Mouse (Mus musculus) G1E (cell line): Measurements from ENCODE around the gene Brsk2. TPM values are rescaled to one million over a fixed set of nuclear protein-coding genes. Genes with fewer than 3 reads are reported as not detected.

Experiments used
- ATAC-seq: 2 replicates; pipeline ENCODE4 v1.8.0; 2016; ENCODE audit warnings: mild to moderate bottlenecking; ENCODE audit not compliant: insufficient number of reproducible peaks, poor library complexity, low FRiP score, severe bottlenecking; ENCODE audit errors: extremely low read depth
- DNase-seq: peaks from one replicate; pipeline ENCODE4 v3.0.0; 2012; ENCODE audit warnings: low spot score
- H3K27me3 ChIP-seq: 2 replicates; pipeline ENCODE4 v1.6.1; 2012; ENCODE audit warnings: mild to moderate bottlenecking, low read length, inconsistent platforms; ENCODE audit not compliant: insufficient read depth
- H3K36me3 ChIP-seq: replicated peaks from 2 replicates; pipeline ENCODE3; 2012; ENCODE audit warnings: mild to moderate bottlenecking, inconsistent platforms
- H3K4me1 ChIP-seq: 2 replicates; pipeline ENCODE4 v1.6.1; 2012; ENCODE audit warnings: low read depth, low read length, inconsistent platforms, mixed read lengths; ENCODE audit not compliant: insufficient read depth
- H3K4me3 ChIP-seq: 2 replicates; pipeline ENCODE4 v1.5.1; 2012; ENCODE audit warnings: low read depth, mild to moderate bottlenecking, inconsistent platforms, low read length, moderate library complexity, mixed read lengths
- H3K9me3 ChIP-seq: replicated peaks from 2 replicates; pipeline ENCODE4 v1.6.1; 2012; ENCODE audit warnings: inconsistent platforms
- CTCF ChIP-seq: IDR thresholded peaks from 2 replicates; pipeline ENCODE4 v1.5.1; 2012; ENCODE audit warnings: low read depth, low read length, inconsistent platforms, mixed read lengths
- GATA1 ChIP-seq: IDR thresholded peaks from 2 replicates; pipeline ENCODE4 v1.6.1; 2012; ENCODE audit warnings: borderline replicate concordance, low read length, inconsistent platforms, mixed read lengths
- GATA2 ChIP-seq: IDR thresholded peaks from 2 replicates; pipeline ENCODE4 v1.6.1; 2012; ENCODE audit warnings: low read depth, low read length, inconsistent platforms, borderline replicate concordance
- POLR2AphosphoS5 ChIP-seq: IDR thresholded peaks from 2 replicates; pipeline ENCODE4 v1.6.1; 2012; ENCODE audit warnings: low read depth, low read length, inconsistent platforms; ENCODE audit not compliant: insufficient replicate concordance
- TAL1 ChIP-seq: conservative IDR thresholded peaks from 2 replicates; pipeline ENCODE4 v1.6.1; 2012; ENCODE audit warnings: low read depth, low read length, inconsistent platforms, mixed read lengths
- polyA plus RNA-seq: library from polyadenylated mRNA; stranded (reverse); fragments of >175 nt; gene quantifications from 2 replicates; pipeline ENCODE4 v1.2.3, GENCODE M21; 2012
- total RNA-seq, 2 experiments: library from RNA; stranded (forward) in 1 of 2; stranded (reverse) in 1 of 2; fragments of 200-1000 nt in 1 of 2; fragments of >200 nt in 1 of 2; fragmentation: Nextera tagmentation in 1 of 2; gene quantifications; 2 replicates each; pipeline ENCODE4 v1.2.3; 2014 to 2017

Brsk2 gene
- total and polyA plus RNA-seq, 3 experiments = 0.05 TPM; not detected in 2

GRCm38 (mm10) chr7:142045932-142046331, 96.4 kb downstream of the Brsk2 start:
- 0 out of 2 replicates have a peak, but pooled peaks cover 1% of the 10 kb centered on the region for H3K4me1 ChIP-seq
- peaks cover 82% of the 10 kb centered on the region for H3K36me3 ChIP-seq
- no peak for ATAC-seq
- no peak for DNase-seq
- H3K27me3 ChIP-seq = no peaks in the 10 kb centered on the region
- TF ChIP-seq GATA2 (no peak), GATA1 (no peak), TAL1 (no peak), POLR2AphosphoS5 (no peak), CTCF (no peak)
- no peak overlapping the region for H3K4me3 ChIP-seq
- H3K9me3 ChIP-seq = no peaks in the 10 kb centered on the region

- Histone ChIP-seq H3K4me1 (peaks cover 6% of the 10 kb centered on the region; the same call in 1 of the 2 replicates), H3K4me3 (no peak overlapping the region), H3K36me3 (peaks cover 88% of the 10 kb centered on the region), H3K27me3 (no peaks in the 10 kb centered on the region), H3K9me3 (no peaks in the 10 kb centered on the region)
- TF ChIP-seq POLR2AphosphoS5 (no peak), TAL1 (no peak), GATA1 (no peak), CTCF (no peak), GATA2 (no peak)
- no peak for ATAC-seq
- DNase-seq = no peak
Observed at GRCm38 (mm10) chr7:142050536-142050935, 101.0 kb downstream of the Brsk2 start.

Other genes with a start within 250 kb of the Brsk2 start
- not detected in 2 replicates for gene Muc5ac, start 160.8 kb upstream of the Brsk2 start, total RNA-seq (2014; fragmentation: Nextera tagmentation)
- under 0.01 TPM in 1 of 2 replicates, not detected in the other for gene Muc5ac, start 160.8 kb upstream of the Brsk2 start, total RNA-seq (2017)
- not detected in 2 replicates for gene Muc5ac, start 160.8 kb upstream of the Brsk2 start, polyA plus RNA-seq
- not detected in 2 replicates for gene Muc5b, start 110.7 kb upstream of the Brsk2 start, total RNA-seq (2014; fragmentation: Nextera tagmentation)
- 0.05 and 0.06 TPM in 2 replicates for gene Muc5b, start 110.7 kb upstream of the Brsk2 start, total RNA-seq (2017)
- under 0.01 TPM in 1 of 2 replicates, not detected in the other for gene Muc5b, start 110.7 kb upstream of the Brsk2 start, polyA plus RNA-seq
- gene Tollip, start 31.2 kb upstream of the Brsk2 start, total RNA-seq (2014; fragmentation: Nextera tagmentation) = 49.4 and 55.5 TPM in 2 replicates
- gene Tollip, start 31.2 kb upstream of the Brsk2 start, total RNA-seq (2017) = 51.9 and 52.6 TPM in 2 replicates
- gene Tollip, start 31.2 kb upstream of the Brsk2 start, polyA plus RNA-seq = 53.6 and 62.7 TPM in 2 replicates
- gene Mob2, start 111.3 kb downstream of the Brsk2 start, total RNA-seq (2014; fragmentation: Nextera tagmentation) = 23.3 and 25.9 TPM in 2 replicates
- gene Mob2, start 111.3 kb downstream of the Brsk2 start, total RNA-seq (2017) = 33.9 and 41.5 TPM in 2 replicates
- 36.3 and 37.1 TPM in 2 replicates for gene Mob2, start 111.3 kb downstream of the Brsk2 start, polyA plus RNA-seq
- 2.0 TPM in 1 of 2 replicates, not detected in the other for gene Dusp8, start 146.1 kb downstream of the Brsk2 start, total RNA-seq (2014; fragmentation: Nextera tagmentation)
- 0.06 and 0.11 TPM in 2 replicates for gene Dusp8, start 146.1 kb downstream of the Brsk2 start, total RNA-seq (2017)
- 0.01 TPM in 1 of 2 replicates, not detected in the other for gene Dusp8, start 146.1 kb downstream of the Brsk2 start, polyA plus RNA-seq
- not detected in 2 replicates for gene Gm45618, start 171.0 kb downstream of the Brsk2 start, total RNA-seq (2014; fragmentation: Nextera tagmentation)
- not detected in 2 replicates for gene Gm45618, start 171.0 kb downstream of the Brsk2 start, total RNA-seq (2017)
- not detected in 2 replicates for gene Gm45618, start 171.0 kb downstream of the Brsk2 start, polyA plus RNA-seq
- gene Gm39115, start 186.3 kb downstream of the Brsk2 start, total RNA-seq (2014; fragmentation: Nextera tagmentation) = not detected in 2 replicates
- gene Gm39115, start 186.3 kb downstream of the Brsk2 start, total RNA-seq (2017) = not detected in 2 replicates
- gene Gm39115, start 186.3 kb downstream of the Brsk2 start, polyA plus RNA-seq = not detected in 2 replicates
- gene Gm45337, start 194.9 kb downstream of the Brsk2 start, total RNA-seq (2014; fragmentation: Nextera tagmentation) = not detected in 2 replicates
- gene Gm45337, start 194.9 kb downstream of the Brsk2 start, total RNA-seq (2017) = not detected in 2 replicates
- not detected in 2 replicates for gene Gm45337, start 194.9 kb downstream of the Brsk2 start, polyA plus RNA-seq
- gene Gm29735, start 207.4 kb downstream of the Brsk2 start, total RNA-seq (2014; fragmentation: Nextera tagmentation) = not detected in 2 replicates
- gene Gm29735, start 207.4 kb downstream of the Brsk2 start, total RNA-seq (2017) = not detected in 2 replicates
- gene Gm29735, start 207.4 kb downstream of the Brsk2 start, polyA plus RNA-seq = not detected in 2 replicates
- not detected in 2 replicates for gene Gm4553, start 216.0 kb downstream of the Brsk2 start, total RNA-seq (2014; fragmentation: Nextera tagmentation)
- not detected in 2 replicates for gene Gm4553, start 216.0 kb downstream of the Brsk2 start, total RNA-seq (2017)
- gene Gm4553, start 216.0 kb downstream of the Brsk2 start, polyA plus RNA-seq = not detected in 2 replicates
- gene Krtap5-2, start 226.3 kb downstream of the Brsk2 start, total RNA-seq (2014; fragmentation: Nextera tagmentation) = not detected in 2 replicates
- 0.12 TPM in 1 of 2 replicates, not detected in the other for gene Krtap5-2, start 226.3 kb downstream of the Brsk2 start, total RNA-seq (2017)
- not detected in 2 replicates for gene Krtap5-2, start 226.3 kb downstream of the Brsk2 start, polyA plus RNA-seq
- not detected in 2 replicates for gene Gm10153, start 240.6 kb downstream of the Brsk2 start, total RNA-seq (2014; fragmentation: Nextera tagmentation)
- not detected in 2 replicates for gene Gm10153, start 240.6 kb downstream of the Brsk2 start, total RNA-seq (2017)
- not detected in 2 replicates for gene Gm10153, start 240.6 kb downstream of the Brsk2 start, polyA plus RNA-seq